Mouse (Mus musculus) forebrain, embryonic 13.5 days (tissue): ENCODE data around the gene Miox. TPM values are rescaled to one million over a fixed set of nuclear protein-coding genes. Genes with fewer than 3 reads are reported as not detected.

Experiments used
- ATAC-seq: fragments of 200-750 bp; cut with Nextera tagmentation; 2 replicates; pipeline ENCODE4 v1.8.0; 2017
- H3K27ac ChIP-seq: fragments of 300-500 bp; sonication (generic); 2 replicates; pipeline ENCODE4 v1.5.1; 2015; ENCODE audit warnings: inconsistent platforms, mild to moderate bottlenecking, moderate library complexity
- H3K27me3 ChIP-seq: fragments of 300-500 bp; sonication (generic); 2 replicates; pipeline ENCODE4 v1.6.1; 2015; ENCODE audit warnings: mild to moderate bottlenecking, inconsistent platforms
- H3K36me3 ChIP-seq: fragments of 300-500 bp; sonication (generic); 2 replicates; pipeline ENCODE4 v1.6.1; 2015; ENCODE audit warnings: mild to moderate bottlenecking, inconsistent platforms; ENCODE audit not compliant: poor library complexity, severe bottlenecking
- H3K4me1 ChIP-seq: fragments of 300-500 bp; sonication (generic); 2 replicates; pipeline ENCODE4 v1.6.1; 2015; ENCODE audit warnings: inconsistent platforms
- H3K4me2 ChIP-seq: fragments of 300-500 bp; sonication (generic); 2 replicates; pipeline ENCODE4 v1.6.1; 2015; ENCODE audit warnings: inconsistent platforms, mild to moderate bottlenecking, moderate library complexity
- H3K4me3 ChIP-seq: fragments of 300-500 bp; sonication (generic); 2 replicates; pipeline ENCODE4 v1.5.1; 2015; ENCODE audit warnings: mild to moderate bottlenecking, inconsistent platforms
- H3K9ac ChIP-seq: fragments of 300-500 bp; sonication (generic); 2 replicates; pipeline ENCODE4 v1.6.1; 2015; ENCODE audit warnings: mild to moderate bottlenecking, inconsistent platforms
- H3K9me3 ChIP-seq: fragments of 300-500 bp; sonication (generic); replicated peaks from 2 replicates; pipeline ENCODE4 v1.6.1; 2016; ENCODE audit warnings: inconsistent platforms
- WGBS: fragments of 180-500 bp; shearing (Covaris S2); methylation state at CpG from one replicate; pipeline ENCODE4 v1.1.7; 2015; 5-methylcytosine and 5-hydroxymethylcytosine counted together
- polyA plus RNA-seq: library from polyadenylated mRNA; unstranded; fragments of >200 nt; fragmentation: Nextera tagmentation; extraction: Ambion mirVana; gene quantifications from 2 replicates; pipeline ENCODE4 v1.2.1, GENCODE M21; 2015

The Miox gene
- polyA plus RNA-seq, 1 experiment from 2014 or later: not detected

DNA sequence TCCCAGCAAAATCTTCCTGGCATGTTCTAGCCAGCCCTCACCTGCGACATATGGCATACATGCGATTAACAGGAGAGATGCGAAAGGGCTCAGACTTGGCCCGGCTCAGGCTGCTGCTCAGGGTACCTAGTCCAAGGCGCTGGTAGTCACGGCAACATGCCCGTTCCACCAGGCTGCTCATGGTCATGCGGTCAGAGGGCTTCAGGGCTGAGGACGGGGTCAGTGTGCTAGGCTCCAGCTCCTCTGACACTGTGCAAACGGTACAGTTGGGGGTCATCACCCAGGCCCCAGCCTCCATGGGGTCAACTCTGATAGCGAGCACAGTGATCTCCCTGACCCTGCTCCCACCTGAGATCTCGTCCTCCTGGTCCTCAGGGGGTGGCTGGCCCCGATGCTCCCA, 34.0 kb upstream of the Miox start:
- WGBS: 92% methylated on average over 13 of the region's 13 CpGs
- Histone ChIP-seq H3K36me3 (peaks cover 97% of the 10 kb centered on the region), H3K9ac (no peak overlapping the region), H3K4me2 (no peak overlapping the region), H3K27me3 (no peaks in the 10 kb centered on the region), H3K4me3 (no peak overlapping the region), H3K9me3 (no peaks in the 10 kb centered on the region), H3K27ac (no peak overlapping the region), H3K4me1 (no peaks in the 10 kb centered on the region)
- ATAC-seq: no peak

DNA sequence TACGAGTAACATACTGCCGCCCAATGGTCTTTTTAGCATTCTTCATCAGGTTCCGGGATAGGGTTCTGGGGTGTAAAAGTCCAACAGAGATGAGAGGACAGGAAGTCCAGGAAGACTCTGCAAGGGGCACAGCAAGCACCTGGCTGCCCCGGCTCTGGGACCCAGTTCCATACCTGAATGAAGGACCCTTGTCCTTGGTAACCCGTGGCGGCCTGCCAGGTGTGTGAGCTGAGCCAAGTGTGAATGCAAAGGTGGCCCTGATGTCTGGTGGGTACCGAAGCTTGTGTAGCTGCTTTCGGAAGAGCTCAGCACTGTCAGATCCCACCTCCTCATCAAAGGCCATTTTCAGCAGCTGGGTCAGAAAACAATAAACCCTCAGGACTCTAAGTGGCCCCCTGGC, 33.6 kb upstream of the Miox start:
- Histone ChIP-seq H3K4me3 (no peak overlapping the region), H3K4me2 (no peak overlapping the region), H3K9me3 (no peaks in the 10 kb centered on the region), H3K4me1 (no peaks in the 10 kb centered on the region), H3K36me3 (peaks cover 97% of the 10 kb centered on the region), H3K27ac (no peak overlapping the region), H3K9ac (no peak overlapping the region), H3K27me3 (no peaks in the 10 kb centered on the region)
- 96% methylated on average over 8 of the region's 8 CpGs for WGBS
- ATAC-seq: no peak

DNA sequence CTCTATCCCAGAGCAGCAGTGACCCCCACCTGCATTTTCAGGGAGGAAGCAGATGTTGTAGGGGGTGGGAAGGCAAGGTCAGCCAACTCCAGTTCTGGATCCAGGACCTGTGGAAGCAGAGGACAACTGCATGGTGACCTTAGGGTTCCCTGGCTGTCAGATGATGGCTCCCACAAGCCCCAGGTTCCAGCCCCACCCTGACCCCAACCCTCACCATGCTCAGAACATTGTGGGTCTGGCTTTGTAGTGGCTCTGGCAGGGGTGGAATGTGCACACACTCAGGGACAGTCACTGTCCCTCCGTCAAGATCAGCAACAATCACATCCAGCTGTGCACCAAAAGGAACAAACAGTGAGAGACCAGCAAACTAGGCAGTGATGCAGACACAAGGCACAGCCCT, 28.2 kb upstream of the Miox start:
- H3K4me3 ChIP-seq: no peak overlapping the region
- no peak overlapping the region for H3K27ac ChIP-seq
- H3K4me1 ChIP-seq: peaks cover 16% of the 10 kb centered on the region
- H3K4me2 ChIP-seq: no peak overlapping the region
- 72% methylated on average over 1 of the region's 1 CpGs for WGBS
- peaks cover 65% of the 10 kb centered on the region for H3K36me3 ChIP-seq
- no peak for ATAC-seq
- no peaks in the 10 kb centered on the region for H3K9me3 ChIP-seq
- no peak overlapping the region for H3K9ac ChIP-seq
- H3K27me3 ChIP-seq: no peaks in the 10 kb centered on the region

DNA sequence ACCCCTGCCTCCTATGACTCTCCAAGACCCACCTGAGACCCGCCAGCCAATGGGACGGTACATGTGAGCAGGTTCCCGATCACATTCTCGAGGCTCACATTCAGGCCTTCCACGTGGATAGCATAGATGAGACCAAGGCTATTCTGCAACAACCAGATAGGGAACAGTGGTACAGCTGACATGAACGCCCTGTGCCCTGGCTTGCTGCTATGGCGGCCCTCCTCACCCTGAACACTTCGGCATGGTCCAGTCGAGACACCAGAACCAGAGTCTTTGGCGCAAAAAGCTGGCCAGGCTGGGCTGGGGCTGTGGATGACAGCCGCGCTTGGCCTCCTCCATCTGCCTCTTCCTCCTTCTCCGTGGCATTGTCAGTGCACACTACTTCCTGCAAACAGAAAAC, 26.7 kb upstream of the Miox start:
- Histone ChIP-seq H3K36me3 (peaks cover 50% of the 10 kb centered on the region), H3K9me3 (no peaks in the 10 kb centered on the region)
- 93% methylated on average over 13 of the region's 13 CpGs for WGBS

DNA sequence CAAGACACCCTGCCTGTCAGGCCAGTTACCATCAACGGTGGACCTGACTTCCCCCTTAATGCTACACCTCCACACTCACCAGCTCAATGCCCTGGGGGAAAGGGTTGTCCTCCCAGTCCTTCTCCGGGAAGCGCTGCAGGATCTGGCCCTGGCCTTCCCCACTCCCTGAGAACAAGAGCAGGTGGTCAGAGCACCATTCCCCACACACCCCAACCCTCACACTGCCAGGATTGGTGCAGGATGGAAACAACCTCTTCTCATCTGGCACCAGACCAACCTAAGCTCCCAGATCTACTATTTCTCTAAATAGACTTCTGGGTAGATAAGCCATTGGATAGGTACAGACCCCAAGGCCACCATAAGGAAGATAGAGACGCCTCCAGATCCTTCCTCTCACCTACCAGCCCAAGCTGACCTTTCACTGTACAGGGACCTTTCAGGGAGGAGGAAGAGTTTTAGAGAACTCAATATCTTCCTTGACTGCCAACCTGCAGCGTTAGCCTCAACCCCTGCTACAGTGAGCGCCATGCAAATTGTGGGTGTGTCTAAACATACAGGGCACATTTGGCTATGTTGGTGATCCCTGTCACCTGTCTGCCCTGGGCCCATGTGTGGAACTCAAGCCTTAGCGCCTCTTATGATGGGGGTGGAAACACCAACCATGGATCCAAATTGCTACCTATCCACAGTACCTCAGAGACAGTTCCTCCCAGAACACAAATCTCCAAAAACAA, 25.6 kb upstream of the Miox start:
- no peaks in the 10 kb centered on the region for H3K9me3 ChIP-seq
- peaks cover 39% of the 10 kb centered on the region for H3K36me3 ChIP-seq
- ATAC-seq: no peak

More for the DNA sequence above, 26.7 kb upstream of the Miox start:
- Histone ChIP-seq H3K4me3 (no peak overlapping the region), H3K4me2 (no peak overlapping the region), H3K9ac (no peak overlapping the region), H3K27ac (no peak overlapping the region), H3K4me1 (peaks cover 24% of the 10 kb centered on the region), H3K27me3 (no peaks in the 10 kb centered on the region)
- ATAC-seq: no peak

DNA sequence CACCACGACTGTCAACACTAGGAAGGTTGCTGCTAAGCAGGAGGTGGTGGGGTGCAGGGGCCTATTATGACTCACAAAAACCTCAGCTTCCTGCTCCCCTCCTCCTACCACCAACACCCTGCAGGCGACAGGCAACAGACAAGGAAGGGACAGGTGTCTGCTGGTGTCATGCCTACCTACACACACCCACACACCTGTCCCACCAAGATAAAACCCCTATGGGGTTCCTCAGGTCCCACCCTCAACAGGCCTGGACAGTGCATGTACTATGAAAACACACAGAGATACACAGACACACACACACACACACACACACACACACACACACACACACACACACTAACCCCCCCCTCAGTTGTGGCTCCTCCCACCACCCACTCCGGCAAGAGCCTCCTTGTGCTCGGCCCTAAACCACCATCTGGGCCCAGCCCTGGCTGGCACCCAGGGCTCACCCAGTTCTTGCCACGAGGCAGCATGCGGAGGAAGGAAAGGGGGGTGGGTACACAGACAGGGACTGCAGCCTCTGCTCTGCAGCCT, 24.2 kb upstream of the Miox start:
- Histone ChIP-seq H3K36me3 (peaks cover 24% of the 10 kb centered on the region), H3K4me1 (peaks cover 44% of the 10 kb centered on the region), H3K9ac (no peak overlapping the region), H3K4me2 (no peak overlapping the region), H3K27ac (peak overlapping the region; percentile 28; the same call in 1 of the 2 replicates), H3K4me3 (no peak overlapping the region), H3K27me3 (no peaks in the 10 kb centered on the region), H3K9me3 (no peaks in the 10 kb centered on the region)
- 69% methylated on average over 6 of the region's 6 CpGs for WGBS
- ATAC-seq: no peak

More for the DNA sequence above, 25.6 kb upstream of the Miox start:
- Histone ChIP-seq H3K4me3 (no peak overlapping the region), H3K9ac (no peak overlapping the region), H3K4me2 (no peak overlapping the region), H3K4me1 (peaks cover 36% of the 10 kb centered on the region), H3K27me3 (no peaks in the 10 kb centered on the region), H3K27ac (no peak overlapping the region)
- WGBS: 88% methylated on average over 7 of the region's 7 CpGs

DNA sequence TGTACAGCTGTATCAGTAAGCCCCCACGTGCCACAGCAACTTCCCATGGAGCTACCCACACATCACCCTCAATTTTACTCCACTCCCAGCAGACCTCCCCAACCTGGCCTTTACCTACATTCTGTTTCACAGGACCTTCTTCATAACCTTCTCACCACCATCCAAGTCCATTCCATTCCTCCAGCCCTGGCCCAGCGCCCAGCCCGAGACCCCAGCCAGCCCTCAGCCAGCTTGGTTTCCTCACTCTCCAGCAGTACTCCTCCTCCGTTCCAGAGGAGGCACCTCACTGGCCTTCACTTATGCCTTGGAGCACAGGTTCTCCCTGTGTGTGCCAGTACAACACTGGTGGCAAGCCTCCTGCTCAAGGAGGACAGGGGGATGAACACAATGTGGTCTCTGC, 20.8 kb upstream of the Miox start:
- WGBS: 80% methylated on average over 4 of the region's 4 CpGs
- Histone ChIP-seq H3K9me3 (no peaks in the 10 kb centered on the region), H3K4me3 (no peak overlapping the region), H3K36me3 (no peaks in the 10 kb centered on the region), H3K4me2 (peak overlapping the region; percentile 91), H3K27me3 (no peaks in the 10 kb centered on the region), H3K9ac (peak overlapping the region; percentile 93; the same call in 1 of the 2 replicates), H3K27ac (no peak overlapping the region), H3K4me1 (peaks cover 44% of the 10 kb centered on the region)
- ATAC-seq: no peak

DNA sequence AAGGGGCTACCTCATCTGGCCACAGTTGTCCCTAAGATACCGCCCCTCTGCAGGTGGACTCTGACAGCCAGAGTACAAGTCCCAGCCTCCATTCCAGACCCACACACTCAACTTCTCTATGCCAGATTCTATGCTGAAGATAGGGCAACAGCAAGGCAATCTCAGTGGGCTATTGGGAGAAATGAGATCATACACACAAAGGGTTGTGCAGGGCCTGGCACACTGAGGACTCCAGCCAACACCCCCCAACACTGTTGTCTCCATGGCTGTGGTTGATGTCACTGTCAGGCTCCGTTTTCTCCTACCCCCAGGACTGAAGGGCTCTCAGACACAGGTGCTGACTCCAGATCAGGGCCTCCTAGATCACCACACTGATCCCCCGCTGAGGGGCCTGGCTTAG, 20.1 kb upstream of the Miox start:
- H3K9me3 ChIP-seq: no peaks in the 10 kb centered on the region
- ATAC-seq: no peak
- H3K27ac ChIP-seq: no peak overlapping the region
- peak overlapping the region; percentile 93 for H3K9ac ChIP-seq
- H3K4me2 ChIP-seq: peak overlapping the region; percentile 91
- peaks cover 40% of the 10 kb centered on the region for H3K4me1 ChIP-seq
- H3K36me3 ChIP-seq: no peaks in the 10 kb centered on the region
- H3K4me3 ChIP-seq: peak overlapping the region; percentile 95
- WGBS: 29% methylated on average over 3 of the region's 3 CpGs
- H3K27me3 ChIP-seq: no peaks in the 10 kb centered on the region

DNA sequence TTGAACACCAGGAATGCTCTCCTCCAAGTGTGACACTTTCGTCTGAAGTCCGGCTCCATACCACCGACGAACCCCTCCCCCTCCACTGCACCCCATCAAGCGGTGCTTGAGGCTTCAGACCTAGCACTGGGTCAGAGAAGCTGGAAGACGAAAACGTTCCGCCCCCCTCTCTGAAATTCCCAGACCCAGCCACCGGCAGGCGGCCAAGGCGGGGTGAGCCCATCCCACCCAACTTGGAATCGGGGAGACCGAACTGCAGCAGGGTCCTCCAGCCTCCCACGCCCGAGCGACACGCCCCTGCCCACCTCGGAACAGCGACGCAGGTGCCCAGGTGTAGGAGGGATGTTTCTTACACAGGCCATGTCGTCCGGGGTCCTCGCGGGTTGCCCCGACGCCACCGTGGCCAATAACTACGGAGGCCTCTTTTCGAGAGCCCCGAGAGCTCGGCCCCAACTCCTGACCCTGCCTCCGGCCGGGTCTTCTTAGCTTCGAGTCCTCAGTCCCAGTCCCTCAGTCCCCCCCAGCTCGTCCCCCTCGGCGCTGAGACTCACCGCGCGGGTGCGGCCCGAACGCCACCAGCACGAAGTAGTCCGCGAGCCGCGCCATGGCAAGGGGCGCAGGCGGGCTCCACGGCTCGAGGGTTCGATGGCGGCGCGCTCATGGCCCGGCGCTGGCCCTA, 19.5 kb upstream of the Miox start:
- peak; percentile 36 for ATAC-seq
- peak overlapping the region; percentile 93 for H3K9ac ChIP-seq
- peak overlapping the region; percentile 25; the same call in 1 of the 2 replicates for H3K27ac ChIP-seq
- peak overlapping the region; percentile 91 for H3K4me2 ChIP-seq
- H3K4me1 ChIP-seq: peaks cover 40% of the 10 kb centered on the region
- under 1% methylated on average over 58 of the region's 58 CpGs for WGBS
- peak overlapping the region; percentile 95 for H3K4me3 ChIP-seq
- H3K36me3 ChIP-seq: no peaks in the 10 kb centered on the region
- no peaks in the 10 kb centered on the region for H3K9me3 ChIP-seq
- no peaks in the 10 kb centered on the region for H3K27me3 ChIP-seq

DNA sequence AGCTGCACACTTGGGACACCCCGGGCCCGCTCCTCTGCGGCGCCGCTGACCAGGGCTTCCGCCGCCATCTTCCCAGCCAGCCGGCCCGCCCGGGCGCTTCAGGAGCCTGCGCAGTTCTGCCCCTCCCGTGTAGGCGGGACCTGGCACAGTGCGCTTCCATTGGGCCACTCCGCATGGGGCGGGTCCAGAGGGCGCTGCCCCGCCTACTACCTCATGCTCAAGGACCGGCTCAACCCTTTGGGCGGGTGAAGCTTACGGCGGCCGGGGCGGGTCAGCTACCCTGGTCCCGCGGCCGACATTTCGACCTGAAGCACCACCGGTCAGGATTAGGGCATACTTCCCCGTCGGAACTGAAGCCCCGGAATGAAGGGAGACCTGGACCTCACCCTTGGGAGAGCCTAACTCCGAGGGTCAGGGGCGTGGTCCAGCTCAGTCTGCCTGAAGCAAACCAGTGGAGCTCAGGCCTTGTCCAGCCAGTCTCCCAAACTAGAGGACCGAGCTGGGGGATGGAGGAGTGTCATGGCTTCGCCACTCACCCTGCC, 18.9 kb upstream of the Miox start, which contains the start of gene Sbf1:
Gene Sbf1 (minus strand): TSS at position 122 of the 542 bp plus-strand sequence.
- H3K9me3 ChIP-seq: no peaks in the 10 kb centered on the region
- peak within 1 kb of the TSS; percentile 91 for H3K4me2 ChIP-seq
- peak; percentile 100 for ATAC-seq
- no peaks in the 10 kb centered on the region for H3K36me3 ChIP-seq
- WGBS: 1% methylated on average over 37 of the region's 37 CpGs
- H3K4me1 ChIP-seq: peaks cover 33% of the 10 kb centered on the region
- H3K4me3 ChIP-seq: peak within 1 kb of the TSS; percentile 95
- peak within 1 kb of the TSS; percentile 93 for H3K9ac ChIP-seq
- H3K27ac ChIP-seq: peak within 1 kb of the TSS; percentile 25; the same call in 1 of the 2 replicates
- H3K27me3 ChIP-seq: no peaks in the 10 kb centered on the region

DNA sequence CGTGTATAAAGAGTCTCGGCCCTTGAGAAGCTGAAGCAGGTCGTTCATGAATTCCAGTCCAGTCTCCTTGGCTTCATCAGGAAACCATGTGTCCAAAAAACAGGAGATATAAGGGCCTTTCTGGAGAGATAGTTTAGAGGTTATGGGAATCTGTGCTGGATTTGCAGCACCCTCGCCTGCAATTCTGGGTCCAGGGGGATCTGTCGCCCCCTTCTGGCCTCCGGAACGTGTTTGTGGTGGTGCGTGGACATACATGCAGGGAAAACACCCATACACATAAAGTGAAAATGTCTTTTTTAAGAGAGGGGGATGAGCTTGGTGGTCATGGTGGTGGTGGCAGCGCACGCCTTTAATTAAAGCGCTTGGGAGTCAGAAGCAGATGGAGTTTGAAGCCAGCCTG, 18.1 kb upstream of the Miox start:
- no peak overlapping the region for H3K9ac ChIP-seq
- 71% methylated on average over 11 of the region's 11 CpGs for WGBS
- peaks cover 28% of the 10 kb centered on the region for H3K4me1 ChIP-seq
- no peak for ATAC-seq
- H3K9me3 ChIP-seq: no peaks in the 10 kb centered on the region
- H3K4me3 ChIP-seq: no peak overlapping the region
- H3K36me3 ChIP-seq: no peaks in the 10 kb centered on the region
- H3K27me3 ChIP-seq: 0 out of 2 replicates have a peak, but pooled peaks cover 3% of the 10 kb centered on the region
- no peak overlapping the region for H3K27ac ChIP-seq
- H3K4me2 ChIP-seq: peak overlapping the region; percentile 91

DNA sequence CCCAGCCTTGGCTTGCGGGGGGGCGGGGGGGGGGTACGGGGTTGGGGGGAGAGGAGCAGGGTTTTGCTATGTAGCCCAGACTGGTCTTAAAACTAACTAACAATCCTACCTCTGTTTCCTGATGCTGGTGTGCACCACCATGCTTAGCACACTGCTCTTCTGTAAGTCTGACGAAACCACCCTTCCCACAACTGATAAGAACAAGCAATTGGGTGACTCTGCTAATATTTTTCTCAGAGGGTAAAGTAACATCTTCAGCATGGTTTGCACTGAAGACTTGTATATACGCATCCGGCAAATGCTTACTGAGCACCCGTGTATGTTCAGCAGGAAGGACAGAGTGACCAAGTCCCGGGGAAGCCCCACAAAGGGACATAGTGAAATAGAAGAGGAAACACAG, 12.9 kb upstream of the Miox start:
- Histone ChIP-seq H3K9me3 (no peaks in the 10 kb centered on the region), H3K36me3 (no peaks in the 10 kb centered on the region), H3K4me1 (peaks cover 6% of the 10 kb centered on the region), H3K27me3 (peaks cover 17% of the 10 kb centered on the region), H3K4me2 (no peak overlapping the region), H3K4me3 (no peak overlapping the region), H3K9ac (no peak overlapping the region), H3K27ac (no peak overlapping the region)
- 81% methylated on average over 8 of the region's 8 CpGs for WGBS
- ATAC-seq: no peak
